Mouse (Mus musculus) kidney, adult 11 months (tissue): ENCODE results near the gene Polr3c.
"Not testable (repeated sequence)": the region's sequence is repeated elsewhere in the genome, so short reads cannot be mapped to it uniquely, and the experiment has no call there.

Experiments used
- DNase-seq: peaks from one replicate; pipeline ENCODE4 v3.0.0; 2022

The Polr3c gene

GRCm38 (mm10) chr3:96727343-96727827 lies at the start of gene Polr3c, which contains the start of gene Rnf115:
Gene Polr3c (minus strand): TSS chr3:96727628.
Gene Rnf115 (plus strand): TSS chr3:96727664.
- peak; percentile 97 for DNase-seq

GRCm38 (mm10) chr3:96777120-96777519 lies 49.7 kb upstream of the Polr3c start:
- DNase-seq = peak; percentile 65

GRCm38 (mm10) chr3:96772949-96773348 lies 45.5 kb upstream of the Polr3c start:
- no peak for DNase-seq

GRCm38 (mm10) chr3:96769971-96770370 lies 42.5 kb upstream of the Polr3c start:
- no peak for DNase-seq

DNA sequence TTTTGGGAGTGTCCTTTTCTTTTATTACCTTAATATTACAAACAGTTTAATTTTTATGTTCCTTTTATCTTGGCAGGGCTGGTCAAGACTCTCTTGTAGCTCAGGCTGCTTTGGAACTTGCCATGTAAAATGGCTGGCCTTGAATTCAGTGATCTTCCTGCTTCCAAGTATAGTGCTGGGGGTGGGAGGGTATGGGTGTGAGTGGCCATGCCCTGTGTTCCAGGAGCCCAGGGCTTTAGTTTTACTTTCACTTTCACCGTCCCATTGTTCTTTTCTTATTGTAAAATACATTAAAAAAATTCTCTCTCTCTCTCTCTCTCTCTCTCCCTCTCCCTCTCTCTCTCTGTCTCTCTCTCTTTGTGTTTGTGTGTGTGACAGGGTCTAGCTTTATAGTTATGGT lies 37.1 kb upstream of the Polr3c start:
- DNase-seq = no peak

DNA sequence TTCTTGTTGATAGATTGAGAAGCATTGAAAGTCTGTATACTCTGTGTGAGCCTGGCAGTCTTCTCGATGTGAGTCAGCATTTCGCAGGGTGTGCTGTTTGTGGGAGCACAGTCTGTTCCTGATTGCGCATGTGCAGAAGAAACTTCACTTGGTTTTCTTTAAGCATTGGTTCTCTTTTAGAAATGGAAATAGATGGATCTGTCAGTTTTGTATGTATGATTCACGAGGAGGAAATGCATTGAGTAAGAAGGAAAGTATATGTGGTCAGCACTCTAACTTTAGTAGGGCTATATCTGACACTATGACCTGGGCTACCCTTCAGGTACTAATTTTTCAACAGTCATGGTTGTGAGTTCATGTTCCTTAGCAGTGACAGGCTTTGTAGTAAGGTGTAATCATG lies 32.3 kb upstream of the Polr3c start:
- no peak for DNase-seq

- no peak for DNase-seq
Measured at GRCm38 (mm10) chr3:96757691-96758090, 30.3 kb upstream of the Polr3c start.

- no peak for DNase-seq
Measured at GRCm38 (mm10) chr3:96755935-96756334, 28.5 kb upstream of the Polr3c start.

DNA sequence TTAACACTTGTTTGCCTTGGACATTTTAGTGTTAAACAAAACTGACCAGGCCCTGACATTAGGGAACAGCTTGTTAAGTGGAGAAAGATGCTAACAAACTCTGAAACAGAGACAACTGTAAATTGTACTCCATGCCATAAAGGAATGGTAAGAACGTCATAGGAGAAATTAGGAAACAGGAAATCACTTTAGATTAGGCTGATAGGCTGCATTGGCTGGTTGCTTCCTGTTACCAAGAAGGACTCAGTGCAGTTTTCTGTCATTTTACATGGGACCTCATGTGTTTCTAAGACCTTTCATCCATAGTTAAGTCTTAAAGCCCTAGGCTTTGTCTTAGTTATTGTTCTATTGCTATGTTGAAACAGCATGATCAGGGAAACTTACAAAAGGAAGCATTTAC lies 19.4 kb upstream of the Polr3c start:
- DNase-seq = no peak

DNA sequence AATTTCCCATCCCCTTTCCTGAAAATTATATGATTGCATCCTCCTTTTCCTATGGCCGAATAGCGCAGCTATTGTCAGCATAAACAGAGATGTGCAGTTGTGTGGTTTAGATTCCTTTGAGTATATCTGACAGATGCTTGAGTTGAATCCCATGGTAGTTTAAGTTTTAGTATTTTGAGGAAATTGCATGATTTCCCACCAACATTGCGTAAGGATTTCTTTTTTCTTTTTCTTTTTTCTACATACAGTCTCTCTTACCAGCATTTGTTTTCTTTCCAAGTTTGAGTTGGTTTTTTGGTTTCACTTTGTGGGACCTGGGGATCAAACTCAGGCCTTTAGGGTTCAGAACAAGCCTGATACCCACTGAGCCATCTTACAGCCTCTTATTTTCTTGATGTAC lies 16.9 kb upstream of the Polr3c start:
- DNase-seq = no peak

GRCm38 (mm10) chr3:96740279-96740678 lies 12.9 kb upstream of the Polr3c start:
- not testable (repeated sequence) for DNase-seq

DNA sequence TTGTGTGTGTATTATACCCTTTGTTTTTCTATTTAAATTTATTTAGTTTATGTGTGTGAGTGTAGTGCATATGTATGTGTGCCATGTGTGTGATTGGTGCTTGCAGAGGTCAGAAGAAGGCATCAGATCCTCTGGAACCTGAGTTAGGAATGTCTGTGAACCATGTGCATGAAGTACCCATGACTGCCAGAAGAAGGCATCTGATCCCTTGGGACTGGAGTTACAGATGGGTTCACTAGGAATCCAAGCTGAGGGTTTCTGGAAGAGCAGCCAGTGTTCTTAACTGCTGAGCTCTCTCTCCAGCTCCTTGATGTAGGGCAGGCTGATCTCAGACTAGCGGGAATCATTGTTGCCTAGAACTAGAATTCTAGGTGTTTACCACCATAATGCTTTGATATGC lies 10.6 kb upstream of the Polr3c start:
- no peak for DNase-seq

- DNase-seq = no peak
Measured at GRCm38 (mm10) chr3:96737013-96737740, 9.7 kb upstream of the Polr3c start.

GRCm38 (mm10) chr3:96735200-96735599 lies 7.8 kb upstream of the Polr3c start:
- DNase-seq = no peak

DNA sequence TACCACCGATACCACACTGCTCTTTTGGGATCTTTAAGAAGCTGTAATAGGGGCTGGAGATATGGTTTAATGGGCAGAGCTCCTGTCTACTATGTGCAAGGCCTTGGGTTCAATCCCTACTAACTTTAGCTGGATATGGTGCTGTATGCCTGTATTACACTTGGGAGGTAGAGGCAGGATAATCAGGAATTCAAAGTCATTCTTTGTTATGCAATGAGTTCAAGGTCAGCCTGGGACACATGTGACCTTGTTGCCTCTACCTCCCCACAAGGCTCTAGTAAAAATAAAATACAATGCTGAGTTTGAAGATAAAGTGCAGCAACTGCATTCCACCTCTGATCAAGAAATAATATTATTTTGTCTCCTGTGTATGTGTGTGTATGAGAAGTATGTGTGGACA lies 6.6 kb upstream of the Polr3c start:
- DNase-seq = no peak

DNA sequence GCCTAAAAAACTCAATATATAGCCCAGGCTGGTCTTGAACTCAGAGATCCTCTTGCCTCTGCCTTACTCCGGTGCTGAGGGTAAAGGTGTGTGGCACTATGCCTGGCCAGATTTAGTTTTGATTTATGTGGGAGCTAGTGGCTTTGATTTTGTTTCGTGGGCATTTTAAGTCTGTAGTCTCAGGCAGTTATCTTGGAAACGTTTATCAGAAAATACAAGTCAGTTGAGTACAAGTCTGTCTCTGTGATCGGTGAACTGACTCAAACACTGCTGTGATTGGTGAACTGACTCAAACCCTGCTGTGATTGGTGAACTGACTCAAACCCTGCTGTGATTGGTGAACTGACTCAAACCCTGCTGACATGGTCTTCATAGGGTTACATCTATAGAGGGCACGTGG lies 3.4 kb upstream of the Polr3c start:
- no peak for DNase-seq

GRCm38 (mm10) chr3:96729403-96729784 lies 2.0 kb upstream of the Polr3c start:
- DNase-seq = no peak

DNA sequence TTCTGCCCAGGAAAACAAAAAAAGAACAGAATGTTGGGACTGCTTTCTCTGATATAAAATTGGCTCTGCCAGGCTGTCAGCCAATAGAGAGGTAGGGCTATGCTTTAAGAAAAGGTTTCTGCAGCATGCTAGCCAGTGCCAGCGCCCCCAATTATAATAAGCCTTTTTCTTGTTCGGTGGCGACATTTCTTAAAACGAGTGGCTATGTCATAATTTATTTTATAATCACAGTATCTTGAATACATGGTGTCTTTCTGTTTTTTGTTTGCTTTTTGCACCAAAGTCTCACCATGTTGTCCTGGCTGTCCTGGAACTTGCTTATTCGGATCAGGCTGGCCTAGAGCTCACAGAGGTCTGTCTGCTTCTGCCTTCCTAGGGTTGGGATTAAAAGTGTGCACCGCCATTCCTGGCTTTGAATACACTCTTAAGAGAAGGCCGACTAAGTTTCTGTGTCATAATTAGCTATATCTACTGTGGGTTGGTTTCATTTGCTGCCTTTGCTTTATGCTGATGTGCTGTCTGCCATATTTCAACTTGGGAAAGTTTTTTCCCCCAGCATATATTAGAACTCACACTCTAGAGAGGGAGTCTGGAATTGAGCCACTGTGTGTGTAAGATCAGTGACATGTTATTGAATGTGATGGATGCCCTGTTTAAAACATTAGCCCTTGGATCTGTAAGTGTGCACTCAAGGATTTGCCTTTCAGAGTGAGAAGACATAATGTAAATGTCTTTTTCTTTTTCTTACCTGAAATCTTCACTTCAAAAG lies 1.4 kb upstream of the Polr3c start:
- DNase-seq = no peak

DNA sequence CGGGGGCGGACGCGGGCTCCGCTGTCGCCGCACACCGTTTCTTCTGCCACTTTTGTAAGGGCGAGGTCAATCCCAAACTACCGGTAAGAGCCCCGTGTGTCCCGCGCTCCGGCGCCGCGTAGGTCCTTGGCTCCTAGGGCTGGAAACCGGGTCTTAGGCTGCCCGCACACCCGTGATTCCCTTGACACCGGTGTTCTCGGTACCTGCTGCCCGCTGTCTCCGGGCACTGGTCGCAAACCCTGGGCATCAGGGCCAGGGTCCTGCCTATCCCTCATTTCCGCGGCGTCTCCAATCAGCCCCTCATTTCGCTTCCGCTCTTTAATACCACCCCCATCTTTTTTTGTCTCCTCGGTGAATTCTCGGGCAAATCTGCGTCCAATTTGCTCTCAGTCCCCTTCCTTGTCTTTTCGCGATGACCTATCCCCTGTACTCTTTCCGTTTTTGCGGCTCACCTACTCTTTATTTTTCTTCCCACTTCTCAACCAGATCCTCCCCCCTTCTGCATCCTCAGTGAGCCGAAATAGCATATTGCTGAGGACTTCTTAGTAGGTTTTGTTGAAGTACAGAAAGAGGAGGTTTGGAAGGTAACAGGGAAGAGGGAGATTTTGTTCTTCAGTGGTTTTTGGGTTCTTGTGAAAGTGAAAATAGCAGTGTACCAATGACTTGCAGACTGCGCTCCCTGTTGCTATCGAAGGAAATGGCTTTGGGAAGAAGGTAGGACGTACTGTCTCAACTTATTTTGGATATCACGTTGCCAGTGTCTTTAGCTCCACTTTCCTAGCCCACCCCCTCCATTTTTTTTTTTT lies 603 bp upstream of the Polr3c start:
- no peak for DNase-seq

DNA sequence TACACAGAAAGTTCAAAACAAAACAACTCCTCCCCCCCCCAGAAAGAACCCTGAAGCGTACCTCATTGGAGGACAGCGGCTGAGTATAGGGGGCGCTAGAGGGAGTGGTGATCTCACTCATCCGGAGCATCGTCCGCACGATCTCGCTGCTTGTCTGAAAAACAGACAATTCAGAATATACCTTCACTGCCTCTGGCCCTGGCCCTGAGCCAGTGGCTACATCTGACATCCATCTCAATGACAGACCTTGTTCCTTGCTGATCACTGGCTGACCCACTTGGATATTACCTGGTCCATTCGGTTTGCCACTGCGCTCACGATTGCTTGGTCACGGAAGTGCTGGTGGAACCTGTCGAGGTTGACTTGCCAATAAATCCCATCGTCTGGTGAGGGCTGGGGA lies 8.3 kb downstream of the Polr3c start:
- DNase-seq = no peak

DNA sequence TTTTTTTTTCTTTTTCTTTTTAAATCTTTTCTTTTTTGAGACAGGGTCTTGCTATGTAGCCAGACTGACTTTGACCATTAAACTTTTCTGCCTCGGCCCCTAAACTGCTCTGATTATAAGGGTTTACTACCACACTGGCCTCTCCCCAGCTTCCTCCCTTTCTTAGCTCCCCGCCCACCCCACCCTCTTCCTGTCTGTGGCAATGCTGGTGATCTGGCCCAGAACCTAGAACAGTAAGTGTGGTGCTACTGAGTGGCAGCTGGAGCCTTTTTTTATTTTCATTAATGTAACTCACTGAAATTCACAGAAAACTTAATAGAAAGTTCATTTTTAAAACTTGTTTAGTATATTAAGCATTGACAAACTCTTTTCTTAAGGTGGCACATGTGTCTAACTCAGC lies 11.6 kb downstream of the Polr3c start:
- DNase-seq = no peak

- no peak for DNase-seq
Measured at GRCm38 (mm10) chr3:96714286-96714685, 13.1 kb downstream of the Polr3c start.

DNA sequence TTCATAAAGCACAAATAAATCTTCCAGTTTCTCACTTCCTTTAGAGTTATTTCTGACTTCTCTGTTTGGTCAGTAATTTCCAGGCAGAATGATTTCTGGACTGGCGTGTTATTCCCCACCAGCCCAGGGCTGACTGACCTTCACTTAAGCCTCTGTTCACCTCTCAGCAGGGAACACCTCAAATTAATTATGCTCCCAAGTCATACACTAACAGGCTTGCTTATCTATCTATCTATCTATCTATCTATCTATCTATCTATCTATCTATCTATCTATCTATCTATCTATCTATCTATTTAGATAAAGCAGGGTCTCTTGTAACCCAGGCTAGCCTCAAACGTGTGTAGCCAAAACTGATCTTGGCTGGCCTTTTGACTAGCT lies 18.8 kb downstream of the Polr3c start:
- DNase-seq = no peak
